Mouse (Mus musculus) embryonic facial prominence, embryonic 14.5 days (tissue): ENCODE measurements around the gene Trappc1. TPM values are rescaled to one million over a fixed set of nuclear protein-coding genes. Genes with fewer than 3 reads are reported as not detected.

ENCODE experiments used
- ATAC-seq: fragments of 200-750 bp; cut with Nextera tagmentation; 2 replicates; pipeline ENCODE4 v1.8.0; 2017; ENCODE audit warnings: low read depth, moderate number of reproducible peaks, moderate TSS enrichment
- DNase-seq: peaks from one replicate; pipeline ENCODE4 v3.0.0-alpha.2; 2015; ENCODE audit warnings: low spot score
- H3K27ac ChIP-seq: fragments of 300-500 bp; sonication (generic); replicated peaks from 2 replicates; pipeline ENCODE4 v1.5.1; 2014; ENCODE audit warnings: low read depth, mild to moderate bottlenecking, low read length, moderate library complexity
- H3K27me3 ChIP-seq: fragments of 300-500 bp; sonication (generic); replicated peaks from 2 replicates; pipeline ENCODE4 v1.6.1; 2014; ENCODE audit warnings: low read length; ENCODE audit not compliant: control insufficient read depth, insufficient read depth
- H3K36me3 ChIP-seq: fragments of 300-500 bp; sonication (generic); 2 replicates; pipeline ENCODE4 v1.6.1; 2014; ENCODE audit warnings: low read length, mixed read lengths; ENCODE audit not compliant: control insufficient read depth, insufficient read depth
- H3K4me1 ChIP-seq: fragments of 300-500 bp; sonication (generic); 2 replicates; pipeline ENCODE4 v1.6.1; 2014; ENCODE audit warnings: antibody characterized with exemption, low read length; ENCODE audit not compliant: control insufficient read depth, insufficient read depth
- H3K4me2 ChIP-seq: fragments of 300-500 bp; sonication (generic); 2 replicates; pipeline ENCODE4 v1.6.1; 2014; ENCODE audit warnings: low read depth, mild to moderate bottlenecking, low read length, moderate library complexity, mixed read lengths
- H3K4me3 ChIP-seq: fragments of 300-500 bp; sonication (generic); 2 replicates; pipeline ENCODE4 v1.5.1; 2014; ENCODE audit warnings: low read depth, mild to moderate bottlenecking, low read length
- H3K9ac ChIP-seq: fragments of 300-500 bp; sonication (generic); 2 replicates; pipeline ENCODE4 v1.6.1; 2014; ENCODE audit warnings: low read depth, mild to moderate bottlenecking, low read length, moderate library complexity, mixed read lengths
- H3K9me3 ChIP-seq: fragments of 300-500 bp; sonication (generic); 2 replicates; pipeline ENCODE4 v1.6.1; 2016; ENCODE audit warnings: low read length; ENCODE audit not compliant: control insufficient read depth
- WGBS: fragments of 180-500 bp; shearing (Covaris S2); extraction: QIAGEN DNeasy Blood & Tissue Kit; methylation state at CpG from one replicate; pipeline ENCODE4 v1.1.7; 2014; 5-methylcytosine and 5-hydroxymethylcytosine counted together
- polyA plus RNA-seq: library from polyadenylated mRNA; unstranded; fragments of >200 nt; fragmentation: Nextera tagmentation; extraction: Ambion mirVana; gene quantifications from 2 replicates; pipeline ENCODE4 v1.2.1, GENCODE M21; 2014

Gene Trappc1
- polyA plus RNA-seq, 1 experiment from 2014 or later, result 147 TPM

- Histone ChIP-seq H3K9ac (peak overlapping the region; percentile 64; the same call in 1 of the 2 replicates), H3K4me3 (no peak overlapping the region), H3K36me3 (peaks cover 49% of the 10 kb centered on the region)
These were observed 40.6 kb downstream of the Trappc1 start for GRCm38 (mm10) chr11:69364376-69364775.

GRCm38 (mm10) chr11:69364910-69365309 is 41.1 kb downstream of the Trappc1 start:
- H3K27ac ChIP-seq, result peak overlapping the region; percentile 100
- peak overlapping the region; percentile 95 for H3K4me3 ChIP-seq
- H3K36me3 ChIP-seq, result peaks cover 43% of the 10 kb centered on the region
- ATAC-seq, result peak; percentile 39
- DNase-seq, result peak; percentile 94
- peaks cover 19% of the 10 kb centered on the region for H3K4me1 ChIP-seq
- WGBS, result 6% methylated on average over 5 of the region's 6 CpGs
- H3K4me2 ChIP-seq, result peak overlapping the region; percentile 73
- peak overlapping the region; percentile 64 for H3K9ac ChIP-seq
- no peaks in the 10 kb centered on the region for H3K9me3 ChIP-seq
- H3K27me3 ChIP-seq, result no peaks in the 10 kb centered on the region

More at GRCm38 (mm10) chr11:69364376-69364775, 40.6 kb downstream of the Trappc1 start:
- Histone ChIP-seq H3K4me2 (peak overlapping the region; percentile 73), H3K27me3 (no peaks in the 10 kb centered on the region), H3K27ac (peak overlapping the region; percentile 100), H3K9me3 (no peaks in the 10 kb centered on the region), H3K4me1 (peaks cover 19% of the 10 kb centered on the region)
- ATAC-seq, result no peak
- no peak for DNase-seq
- WGBS, result 45% methylated on average over 8 of the region's 8 CpGs

GRCm38 (mm10) chr11:69365722-69366121 is 41.9 kb downstream of the Trappc1 start:
- no peak; the same call in 1 of the 2 replicates for ATAC-seq
- WGBS, result 12% methylated on average over 6 of the region's 6 CpGs

GRCm38 (mm10) chr11:69366157-69366854 is 42.5 kb downstream of the Trappc1 start:
- H3K9me3 ChIP-seq, result no peaks in the 10 kb centered on the region
- WGBS, result 0% methylated on average over 24 of the region's 26 CpGs
- H3K27ac ChIP-seq, result peak overlapping the region; percentile 100
- ATAC-seq (peak; percentile 79), DNase-seq (peak; percentile 99)
- peak overlapping the region; percentile 73 for H3K4me2 ChIP-seq
- H3K4me1 ChIP-seq, result peaks cover 29% of the 10 kb centered on the region
- peaks cover 29% of the 10 kb centered on the region for H3K36me3 ChIP-seq
- H3K4me3 ChIP-seq, result peak overlapping the region; percentile 95
- H3K27me3 ChIP-seq, result no peaks in the 10 kb centered on the region
- H3K9ac ChIP-seq, result peak overlapping the region; percentile 100

More at GRCm38 (mm10) chr11:69365722-69366121, 41.9 kb downstream of the Trappc1 start:
- peak overlapping the region; percentile 95 for H3K4me3 ChIP-seq
- peak; percentile 72 for DNase-seq
- H3K27me3 ChIP-seq, result no peaks in the 10 kb centered on the region
- H3K9ac ChIP-seq, result peak overlapping the region; percentile 64
- no peaks in the 10 kb centered on the region for H3K9me3 ChIP-seq
- peak overlapping the region; percentile 73 for H3K4me2 ChIP-seq
- peaks cover 23% of the 10 kb centered on the region for H3K4me1 ChIP-seq
- H3K36me3 ChIP-seq, result peaks cover 35% of the 10 kb centered on the region
- peak overlapping the region; percentile 100 for H3K27ac ChIP-seq

GRCm38 (mm10) chr11:69366855-69367615 is 43.3 kb downstream of the Trappc1 start:
- Histone ChIP-seq H3K36me3 (peaks cover 22% of the 10 kb centered on the region), H3K4me1 (peaks cover 36% of the 10 kb centered on the region), H3K27me3 (no peaks in the 10 kb centered on the region), H3K9ac (peak overlapping the region; percentile 100), H3K4me2 (peak overlapping the region; percentile 73), H3K4me3 (peak overlapping the region; percentile 95), H3K9me3 (no peaks in the 10 kb centered on the region), H3K27ac (peak overlapping the region; percentile 100)
- under 1% methylated on average over 22 of the region's 22 CpGs for WGBS
- peak; percentile 2; the same call in 1 of the 2 replicates for ATAC-seq
- peak; percentile 38 for DNase-seq

GRCm38 (mm10) chr11:69367616-69368355 is 44.0 kb downstream of the Trappc1 start:
- Histone ChIP-seq H3K4me3 (peak overlapping the region; percentile 95), H3K4me1 (peaks cover 38% of the 10 kb centered on the region), H3K4me2 (peak overlapping the region; percentile 73), H3K36me3 (peaks cover 22% of the 10 kb centered on the region), H3K27me3 (no peaks in the 10 kb centered on the region), H3K9ac (peak overlapping the region; percentile 100), H3K27ac (peak overlapping the region; percentile 100), H3K9me3 (no peaks in the 10 kb centered on the region)
- DNase-seq (peak; percentile 52), ATAC-seq (no peak)
- under 1% methylated on average over 20 of the region's 22 CpGs for WGBS

GRCm38 (mm10) chr11:69368356-69369214 is 44.8 kb downstream of the Trappc1 start:
- peak overlapping the region; percentile 100 for H3K9ac ChIP-seq
- H3K9me3 ChIP-seq, result no peaks in the 10 kb centered on the region
- H3K4me2 ChIP-seq, result peak overlapping the region; percentile 73
- H3K36me3 ChIP-seq, result peaks cover 22% of the 10 kb centered on the region
- H3K27ac ChIP-seq, result peak overlapping the region; percentile 100
- DNase-seq (peak; percentile 47), ATAC-seq (no peak)
- peaks cover 38% of the 10 kb centered on the region for H3K4me1 ChIP-seq
- H3K4me3 ChIP-seq, result peak overlapping the region; percentile 95
- H3K27me3 ChIP-seq, result no peaks in the 10 kb centered on the region
- WGBS, result 0% methylated on average over 16 of the region's 106 CpGs
